Mouse (Mus musculus): ENCODE measurements around the gene Olfr1128. TPM values are rescaled to one million over a fixed set of nuclear protein-coding genes. Genes with fewer than 3 reads are reported as not detected.
"Not testable (repeated sequence)": the region's sequence is repeated elsewhere in the genome, so short reads cannot be mapped to it uniquely, and the experiment has no call there.

The Olfr1128 gene
- polyA plus RNA-seq, 1 experiment = not detected

DNA sequence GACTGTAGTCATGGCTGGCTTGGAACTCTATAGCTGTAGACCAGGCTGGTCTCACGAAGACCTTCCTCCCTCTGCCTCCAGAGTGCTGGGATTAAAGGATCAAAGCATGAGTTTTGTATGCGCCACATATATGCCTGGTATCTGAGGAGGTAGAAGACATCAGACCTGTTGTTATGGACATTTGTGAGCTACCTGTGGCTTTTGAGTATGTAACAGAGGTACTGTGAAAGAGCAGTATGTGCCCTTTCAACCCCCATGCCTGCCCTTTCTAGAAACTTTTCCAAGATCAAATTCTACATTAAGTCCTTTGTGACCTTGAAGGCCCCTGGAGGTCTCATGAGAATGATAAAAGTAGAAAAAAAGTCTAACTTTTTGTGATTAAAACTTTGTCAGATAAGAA is 30.3 kb downstream of the Olfr1128 start:
- H3K4me3 ChIP-seq (replicated peaks; ENCODE audit: insufficient read depth, low read depth, low read length) = no peak overlapping the region
- TF ChIP-seq POLR2A (IDR thresholded peaks at IDR 0.05; ENCODE audit: borderline replicate concordance, insufficient read depth, low read length) (no peak), CTCF (IDR thresholded peaks at IDR 0.05; ENCODE audit: borderline replicate concordance, insufficient read depth, low read depth, low read length) (no peak)
- no peaks in the 10 kb centered on the region for H3K4me1 ChIP-seq (ENCODE audit: control insufficient read depth, insufficient read depth, low read length)
- whole genome bisulfite sequencing = 93% methylated on average over 2 of the region's 2 CpGs
- H3K27ac ChIP-seq (ENCODE audit: insufficient read depth, low read length) = no peak overlapping the region
- H3K27me3 ChIP-seq (ENCODE audit: control insufficient read depth, insufficient read depth, low read length) = no peaks in the 10 kb centered on the region
- DNase-seq = no peak

DNA sequence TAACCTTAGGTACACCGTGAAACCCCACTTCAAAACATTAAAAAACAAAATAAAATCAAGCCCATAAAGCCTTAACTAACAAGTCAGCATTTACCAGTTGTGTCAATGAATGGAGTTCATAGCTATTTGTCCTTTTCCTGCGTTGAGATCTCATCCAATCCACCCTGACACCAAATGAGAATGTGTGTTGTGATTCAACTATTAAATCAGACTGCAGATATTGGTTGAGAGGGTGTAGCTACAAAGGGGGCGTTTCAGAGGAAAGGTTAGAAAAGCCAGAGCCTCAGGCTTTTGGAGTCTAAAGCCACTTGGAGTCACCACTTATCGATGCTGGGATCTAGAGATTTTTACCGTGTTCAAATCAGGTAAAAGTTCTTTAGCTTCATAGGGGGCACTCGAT is 39.1 kb downstream of the Olfr1128 start, which contains the start of gene Pramel6:
TSS of gene Pramel6 (plus strand) at position 301 of the 400 bp plus-strand sequence.
- H3K4me1 ChIP-seq (ENCODE audit: control insufficient read depth, insufficient read depth, low read length) = no peaks in the 10 kb centered on the region
- H3K27ac ChIP-seq (ENCODE audit: insufficient read depth, low read length) = no peak within 1 kb of the TSS
- no peak for DNase-seq
- TF ChIP-seq CTCF (IDR thresholded peaks at IDR 0.05; ENCODE audit: borderline replicate concordance, insufficient read depth, low read depth, low read length) (no peak), POLR2A (IDR thresholded peaks at IDR 0.05; ENCODE audit: borderline replicate concordance, insufficient read depth, low read length) (no peak)
- no peaks in the 10 kb centered on the region for H3K27me3 ChIP-seq (ENCODE audit: control insufficient read depth, insufficient read depth, low read length)
- H3K4me3 ChIP-seq (replicated peaks; ENCODE audit: insufficient read depth, low read depth, low read length) = no peak within 1 kb of the TSS
- 84% methylated on average over 6 of the region's 6 CpGs for WGBS

DNA sequence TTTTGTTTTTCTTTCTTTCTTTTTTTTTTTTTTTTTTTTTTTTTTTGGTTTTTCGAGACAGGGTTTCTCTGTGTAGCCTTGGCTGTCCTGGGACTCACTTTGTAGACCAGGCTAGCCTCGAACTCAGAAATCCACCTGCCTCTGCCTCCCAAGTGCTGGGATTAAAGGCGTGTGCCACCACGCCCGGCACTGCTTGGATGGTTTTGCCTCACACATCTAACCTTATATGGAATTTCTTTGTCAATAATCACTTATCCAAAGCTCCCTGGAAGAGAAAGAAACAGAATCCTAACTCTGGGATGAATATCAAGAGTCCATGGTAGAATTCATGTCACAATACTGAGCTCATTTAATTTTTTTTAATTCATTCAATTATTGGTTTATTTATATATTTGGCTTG is 48.3 kb downstream of the Olfr1128 start, which contains the start of gene Pramel7:
TSS of gene Pramel7 (minus strand) at position 101 of the 400 bp plus-strand sequence.
- not testable (repeated sequence) for DNase-seq; H3K27ac ChIP-seq (ENCODE audit: insufficient read depth, low read length); H3K27me3 ChIP-seq (ENCODE audit: control insufficient read depth, insufficient read depth, low read length); H3K4me1 ChIP-seq (ENCODE audit: control insufficient read depth, insufficient read depth, low read length); H3K4me3 ChIP-seq (replicated peaks; ENCODE audit: insufficient read depth, low read depth, low read length)
- WGBS = 75% methylated on average over 4 of the region's 5 CpGs

Other genes with a start within 250 kb of the Olfr1128 start
- not detected in 2 replicates for gene Olfr1118, start 238.0 kb downstream of the Olfr1128 start, polyA plus RNA-seq (2012; rRNA removed)
- gene Olfr1120, start 190.7 kb downstream of the Olfr1128 start, polyA plus RNA-seq (2012; rRNA removed) = not detected in 2 replicates
- gene Olfr1121, start 175.6 kb downstream of the Olfr1128 start, polyA plus RNA-seq (2012; rRNA removed) = not detected in 2 replicates
- gene Olfr1122, start 159.7 kb downstream of the Olfr1128 start, polyA plus RNA-seq (2012; rRNA removed) = not detected in 2 replicates
- gene Olfr1123, start 128.9 kb downstream of the Olfr1128 start, polyA plus RNA-seq (2012; rRNA removed) = not detected in 2 replicates
- gene Olfr1124, start 115.3 kb downstream of the Olfr1128 start, polyA plus RNA-seq (2012; rRNA removed) = not detected in 2 replicates
- not detected in 2 replicates for gene Olfr1126, start 91.6 kb downstream of the Olfr1128 start, polyA plus RNA-seq (2012; rRNA removed)
- not detected in 2 replicates for gene Pramel7, start 48.4 kb downstream of the Olfr1128 start, polyA plus RNA-seq (2012; rRNA removed)
- not detected in 2 replicates for gene Pramel6, start 39.0 kb downstream of the Olfr1128 start, polyA plus RNA-seq (2012; rRNA removed)
- 0.08 TPM in 1 of 2 replicates, not detected in the other for gene Olfr153, start 13.7 kb downstream of the Olfr1128 start, polyA plus RNA-seq (2012; rRNA removed)
- not detected in 2 replicates for gene Olfr1129, start 28.4 kb upstream of the Olfr1128 start, polyA plus RNA-seq (2012; rRNA removed)
- not detected in 2 replicates for gene Olfr1130, start 60.7 kb upstream of the Olfr1128 start, polyA plus RNA-seq (2012; rRNA removed)
- not detected in 2 replicates for gene Olfr1131, start 81.6 kb upstream of the Olfr1128 start, polyA plus RNA-seq (2012; rRNA removed)
- not detected in 2 replicates for gene Olfr1132, start 92.0 kb upstream of the Olfr1128 start, polyA plus RNA-seq (2012; rRNA removed)
- gene Olfr1133, start 101.8 kb upstream of the Olfr1128 start, polyA plus RNA-seq (2012; rRNA removed) = not detected in 2 replicates
- not detected in 2 replicates for gene Olfr1134, start 112.9 kb upstream of the Olfr1128 start, polyA plus RNA-seq (2012; rRNA removed)
- not detected in 2 replicates for gene Olfr1135, start 128.1 kb upstream of the Olfr1128 start, polyA plus RNA-seq (2012; rRNA removed)
- gene Olfr1136, start 148.4 kb upstream of the Olfr1128 start, polyA plus RNA-seq (2012; rRNA removed) = not detected in 2 replicates
- gene Olfr1137, start 167.6 kb upstream of the Olfr1128 start, polyA plus RNA-seq (2012; rRNA removed) = not detected in 2 replicates
- gene Olfr1138, start 194.4 kb upstream of the Olfr1128 start, polyA plus RNA-seq (2012; rRNA removed) = not detected in 2 replicates
- gene Olfr1140, start 198.2 kb upstream of the Olfr1128 start, polyA plus RNA-seq (2012; rRNA removed) = not detected in 2 replicates
- not detected in 2 replicates for gene Olfr1141, start 208.4 kb upstream of the Olfr1128 start, polyA plus RNA-seq (2012; rRNA removed)
- gene Olfr152, start 233.9 kb upstream of the Olfr1128 start, polyA plus RNA-seq (2012; rRNA removed) = not detected in 2 replicates